Mouse (Mus musculus): ENCODE results near the gene Ckap2l.

DNA sequence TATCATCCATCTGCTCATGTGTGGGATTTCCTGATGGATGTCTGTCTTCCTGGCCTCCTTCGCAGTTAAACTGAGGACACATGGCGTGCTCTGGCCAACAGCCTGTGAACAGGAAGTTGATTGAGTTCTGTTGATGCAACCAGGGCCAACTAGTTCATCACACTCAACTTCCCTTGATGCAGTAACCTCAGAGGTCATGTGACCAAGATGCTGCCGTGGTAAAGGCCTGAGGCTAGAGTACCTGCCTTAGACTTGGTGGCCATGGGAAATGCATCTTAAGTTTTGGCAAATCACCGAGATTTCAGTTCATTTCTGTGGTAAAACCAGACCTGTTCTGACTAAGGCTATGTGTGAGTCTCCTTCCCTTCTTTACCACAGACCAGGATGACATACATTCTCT lies 18.8 kb upstream of the Ckap2l start:
- TF ChIP-seq POLR2A (IDR thresholded peaks at IDR 0.05; ENCODE audit: control insufficient read depth, low read depth, low read length) (no peak), CTCF (IDR thresholded peaks at IDR 0.05; ENCODE audit: control insufficient read depth, insufficient read depth, insufficient replicate concordance, low read depth, low read length) (no peak)
